Mouse (Mus musculus): ENCODE results near the gene Scn10a.

DNA sequence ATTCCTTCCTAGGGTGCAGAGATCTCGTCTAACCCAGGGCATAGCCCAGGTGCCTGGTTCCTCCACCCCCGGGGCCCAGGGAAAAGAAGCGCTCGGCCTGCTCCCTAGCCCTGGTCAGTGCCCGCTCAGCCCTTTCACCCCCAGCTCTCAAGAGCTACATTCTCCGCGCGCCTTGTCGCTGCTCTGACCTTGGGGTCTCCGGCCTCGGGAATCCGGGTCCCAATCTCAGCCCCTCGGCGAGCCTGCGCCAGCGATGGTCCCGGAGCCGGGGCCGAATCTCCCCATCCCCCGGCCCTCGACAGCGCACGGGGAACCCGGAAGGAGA lies 140.8 kb downstream of the Scn10a start:
- no peak for TF ChIP-seq CTCF (IDR thresholded peaks at IDR 0.05; ENCODE audit: low read depth)
- TF ChIP-seq EP300 (IDR thresholded peaks at IDR 0.05; ENCODE audit: low read depth), result no peak

Measured in heart, postnatal 0 days (tissue).